Mouse (Mus musculus) cerebellum, adult 8-10 months (tissue): ENCODE measurements around the gene 1700001C19Rik.
A peak's percentile ranks its signal among the peaks of the same experiment; 100 is the strongest.

ENCODE experiments used
- DNase-seq: peaks from one replicate; pipeline ENCODE4 v3.0.0; 2022

The 1700001C19Rik gene

DNA sequence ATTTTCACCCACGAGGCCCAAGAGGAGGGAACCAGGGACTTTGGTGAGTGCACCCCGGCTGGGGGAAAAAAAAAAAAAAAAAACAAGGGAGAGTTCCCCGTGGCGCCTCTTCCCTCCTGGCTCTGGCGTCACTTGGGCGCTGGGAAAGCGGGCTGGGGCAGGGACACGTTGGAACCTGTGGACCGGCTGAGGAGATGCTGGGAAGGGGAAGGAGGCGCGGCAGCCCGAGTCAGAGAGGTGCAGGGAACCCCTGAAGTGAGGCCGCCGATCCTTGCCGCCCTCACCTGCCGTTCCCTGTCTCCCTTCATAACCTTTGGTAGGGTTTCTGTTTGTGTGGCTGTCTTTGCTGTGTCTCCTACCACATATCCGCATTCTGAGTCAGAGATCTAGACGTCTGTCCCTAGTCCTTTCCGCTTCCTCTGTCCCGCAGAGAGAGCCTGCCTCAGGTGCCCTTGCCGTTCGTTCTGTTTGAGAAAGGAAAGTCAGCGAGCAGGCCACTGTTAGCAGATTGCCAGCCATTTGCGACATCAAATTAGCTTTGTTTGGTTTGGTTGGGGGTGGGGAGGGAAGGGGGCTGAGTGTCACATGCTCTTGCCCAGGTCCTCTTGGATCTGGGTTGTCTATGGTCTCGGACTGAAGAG is at the start of gene 1700001C19Rik:
1700001C19Rik (minus strand) TSS at position 470 of the 641 bp plus-strand sequence.
- no peak for DNase-seq

DNA sequence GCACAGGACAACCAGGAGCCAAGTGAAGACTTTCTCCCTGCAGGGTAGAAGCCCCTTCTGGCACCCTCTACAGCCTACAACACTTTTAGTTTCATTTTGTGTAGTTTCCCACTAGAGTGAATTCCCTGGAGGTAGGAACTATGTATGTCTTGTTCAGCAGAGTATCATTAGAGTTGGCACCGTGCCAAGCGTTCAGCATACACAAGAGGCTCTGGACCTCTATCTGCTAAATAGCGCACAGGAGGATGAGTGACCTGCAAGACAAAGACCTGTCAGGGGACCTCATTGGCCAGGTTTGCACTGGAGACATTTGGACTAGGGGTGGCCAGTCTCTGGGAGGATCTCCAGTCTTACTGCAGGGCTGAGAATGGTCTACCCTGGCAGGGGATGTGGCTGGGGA is 48.6 kb upstream of the 1700001C19Rik start:
- DNase-seq: no peak

DNA sequence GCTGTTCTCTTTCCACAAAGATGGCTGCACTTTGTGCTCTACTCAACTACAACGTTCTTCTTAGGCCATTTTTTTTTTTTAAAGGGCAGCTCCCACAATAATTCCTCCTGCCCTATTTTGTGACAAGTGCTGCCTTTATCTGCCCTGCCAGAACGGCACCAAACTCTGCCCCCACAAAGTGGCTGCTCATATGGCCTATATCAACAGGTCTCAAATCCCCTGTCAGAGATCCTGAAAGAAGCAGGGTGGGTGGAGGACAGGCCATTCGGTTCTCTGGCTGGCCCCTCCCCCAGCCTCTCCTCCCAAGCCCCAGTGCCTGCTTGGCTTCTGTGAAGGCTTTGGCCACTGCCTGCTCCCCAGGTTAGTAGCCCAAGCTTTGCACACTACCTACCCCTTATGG is 47.8 kb upstream of the 1700001C19Rik start:
- DNase-seq: no peak

DNA sequence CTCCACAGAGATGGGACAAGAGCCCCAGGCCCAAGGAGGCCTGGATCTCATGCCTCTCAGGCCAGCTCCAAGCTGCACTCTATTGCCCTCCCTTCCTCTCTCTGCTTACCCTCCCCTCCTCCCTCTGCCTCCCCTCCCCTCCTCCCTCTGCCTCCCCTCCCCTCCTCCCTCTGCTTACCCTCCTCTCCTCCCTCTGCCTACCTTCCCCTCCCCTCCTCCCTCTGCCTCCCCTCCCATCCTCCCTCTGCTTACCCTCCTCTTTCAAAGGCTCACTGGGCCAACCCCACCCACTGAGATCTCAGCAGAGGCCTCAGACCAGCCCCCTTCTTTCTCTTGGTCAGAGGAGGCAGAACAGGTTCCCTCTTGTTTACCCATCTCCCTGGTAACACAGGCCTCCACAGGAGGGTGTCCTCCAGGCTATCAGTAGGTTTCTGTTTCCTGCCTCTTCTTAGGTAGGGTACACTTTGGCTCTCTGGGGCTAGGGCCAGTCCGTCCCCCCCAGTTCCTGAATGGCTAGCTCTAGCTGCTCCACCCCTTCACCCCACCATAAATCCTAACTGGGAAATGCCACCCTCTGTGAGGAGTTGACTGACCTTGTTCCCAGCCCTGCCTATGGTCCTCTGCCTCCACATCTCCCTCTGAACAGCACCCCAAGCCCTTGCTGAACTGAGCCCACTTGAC is 47.2 kb upstream of the 1700001C19Rik start:
- DNase-seq: no peak

DNA sequence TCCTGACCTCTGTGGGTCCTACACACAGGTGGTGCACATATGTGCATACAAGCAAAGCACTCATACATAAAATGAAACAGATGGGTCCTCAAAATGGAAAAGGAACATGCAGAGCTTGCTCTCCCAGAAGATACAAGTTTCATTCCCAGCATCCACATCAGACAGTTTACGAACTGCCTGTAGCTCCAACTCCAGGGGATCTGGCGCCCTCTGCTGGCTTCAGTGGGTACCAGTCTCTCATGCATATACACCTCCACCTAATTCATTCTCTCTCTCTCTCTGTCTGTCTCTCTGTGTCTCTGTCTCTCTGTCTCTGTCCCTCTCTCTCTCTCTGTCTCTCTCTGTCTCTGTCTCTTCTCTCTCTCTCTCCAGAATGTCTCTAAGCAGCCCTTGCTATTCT is 45.2 kb upstream of the 1700001C19Rik start:
- DNase-seq: no peak

DNA sequence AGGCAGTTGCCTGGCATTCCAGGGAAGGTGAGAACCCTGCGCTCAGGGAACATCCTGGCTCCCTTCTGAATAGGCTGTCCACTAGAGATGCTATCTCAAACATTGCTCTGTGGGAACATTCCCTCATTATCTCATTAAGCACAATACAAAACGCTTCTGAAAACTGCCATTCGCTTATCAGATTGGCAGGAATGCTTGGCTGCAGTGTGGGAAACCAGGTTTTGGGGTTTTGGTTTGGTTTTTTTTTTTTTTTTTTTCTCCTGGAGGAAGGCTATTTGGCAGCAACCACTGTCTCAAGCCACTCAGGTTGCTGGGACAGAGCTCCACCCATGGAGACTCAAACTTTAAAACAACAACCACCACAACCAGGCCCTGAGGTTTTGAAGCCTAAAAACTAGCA is 42.7 kb upstream of the 1700001C19Rik start:
- DNase-seq: no peak

DNA sequence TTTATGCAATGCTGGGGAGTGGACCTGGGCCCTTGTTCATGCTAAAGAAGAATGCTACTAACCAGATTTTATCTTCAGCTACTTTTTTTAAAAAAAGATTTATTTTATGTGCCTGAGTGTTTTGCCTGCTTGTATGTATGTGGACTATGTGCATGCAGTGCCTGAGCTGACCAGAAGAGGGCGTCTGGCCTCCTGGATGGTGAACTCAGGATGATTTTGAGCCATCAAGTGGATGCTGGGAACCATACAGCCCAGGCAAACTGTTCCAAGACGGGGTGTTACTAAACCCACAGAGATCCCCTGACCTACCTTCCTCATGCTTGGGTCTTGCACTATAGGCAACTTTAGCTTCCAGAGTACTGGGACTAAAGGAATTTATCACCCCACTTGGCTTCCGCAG is 38.5 kb upstream of the 1700001C19Rik start:
- DNase-seq: no peak

DNA sequence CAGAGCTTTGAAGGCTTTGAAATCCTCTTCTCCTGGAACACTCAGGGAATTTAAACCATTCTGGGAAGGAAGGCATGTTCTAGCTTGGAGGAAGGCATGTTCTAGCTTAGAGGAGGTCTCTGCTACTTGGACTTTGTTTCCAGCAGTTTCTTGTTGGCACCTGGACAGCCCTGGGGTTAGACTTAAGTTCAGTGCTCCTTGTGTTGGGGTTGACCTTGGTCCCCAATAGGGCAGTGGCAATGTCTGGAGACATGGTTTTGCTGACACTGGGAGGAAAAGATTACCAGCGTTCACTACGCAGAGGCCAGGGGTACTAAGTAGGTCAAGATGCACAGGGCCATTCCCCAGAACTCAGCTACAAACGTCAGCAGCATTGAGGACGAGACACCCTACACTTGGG is 38.0 kb upstream of the 1700001C19Rik start:
- DNase-seq: no peak

DNA sequence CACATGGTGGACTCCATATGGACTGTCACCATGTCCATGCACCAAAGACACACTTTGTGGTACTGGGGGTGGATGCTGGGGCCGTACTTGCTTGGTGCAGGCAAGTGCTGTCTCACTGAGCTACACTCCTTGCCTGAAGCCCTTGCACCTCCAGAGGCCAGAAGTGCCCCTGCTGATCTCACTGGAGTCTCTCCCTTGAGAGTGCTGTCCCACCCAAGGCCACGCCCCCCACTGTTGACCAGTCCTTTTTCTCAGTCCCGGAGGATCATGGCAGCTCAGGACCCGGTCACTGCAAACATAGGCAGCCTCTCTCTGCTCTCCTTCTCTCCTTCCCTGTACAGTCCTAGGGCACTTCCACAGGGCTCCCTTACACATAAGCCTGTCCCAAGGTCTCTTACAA is 37.1 kb upstream of the 1700001C19Rik start:
- DNase-seq: no peak

DNA sequence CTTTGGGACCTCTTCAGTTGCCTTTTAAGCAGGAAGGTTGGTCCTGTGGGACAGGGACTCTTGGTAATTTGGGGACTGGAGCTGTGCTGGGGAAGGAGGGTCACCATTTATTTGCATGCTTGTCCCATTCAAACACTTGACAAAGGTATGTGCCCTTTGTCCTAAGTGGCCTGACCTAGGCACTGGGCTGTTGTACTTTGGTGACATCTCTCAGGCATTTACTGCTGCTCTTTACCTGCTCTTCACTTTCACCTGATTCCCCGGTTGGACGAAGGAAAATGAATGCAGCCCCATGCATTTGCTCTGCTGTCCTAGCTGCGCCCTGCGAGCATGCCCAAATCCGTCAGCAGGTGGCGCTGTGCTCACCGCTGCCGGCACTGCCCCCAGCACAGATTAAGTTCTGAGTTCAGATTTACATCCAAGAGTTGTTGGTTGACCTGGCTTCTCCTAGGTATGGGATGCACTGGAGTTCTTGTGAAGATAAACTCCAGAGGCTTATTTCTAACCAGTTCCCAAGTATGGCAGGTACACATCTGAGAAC is 36.3 kb upstream of the 1700001C19Rik start:
- peak; percentile 28 for DNase-seq

DNA sequence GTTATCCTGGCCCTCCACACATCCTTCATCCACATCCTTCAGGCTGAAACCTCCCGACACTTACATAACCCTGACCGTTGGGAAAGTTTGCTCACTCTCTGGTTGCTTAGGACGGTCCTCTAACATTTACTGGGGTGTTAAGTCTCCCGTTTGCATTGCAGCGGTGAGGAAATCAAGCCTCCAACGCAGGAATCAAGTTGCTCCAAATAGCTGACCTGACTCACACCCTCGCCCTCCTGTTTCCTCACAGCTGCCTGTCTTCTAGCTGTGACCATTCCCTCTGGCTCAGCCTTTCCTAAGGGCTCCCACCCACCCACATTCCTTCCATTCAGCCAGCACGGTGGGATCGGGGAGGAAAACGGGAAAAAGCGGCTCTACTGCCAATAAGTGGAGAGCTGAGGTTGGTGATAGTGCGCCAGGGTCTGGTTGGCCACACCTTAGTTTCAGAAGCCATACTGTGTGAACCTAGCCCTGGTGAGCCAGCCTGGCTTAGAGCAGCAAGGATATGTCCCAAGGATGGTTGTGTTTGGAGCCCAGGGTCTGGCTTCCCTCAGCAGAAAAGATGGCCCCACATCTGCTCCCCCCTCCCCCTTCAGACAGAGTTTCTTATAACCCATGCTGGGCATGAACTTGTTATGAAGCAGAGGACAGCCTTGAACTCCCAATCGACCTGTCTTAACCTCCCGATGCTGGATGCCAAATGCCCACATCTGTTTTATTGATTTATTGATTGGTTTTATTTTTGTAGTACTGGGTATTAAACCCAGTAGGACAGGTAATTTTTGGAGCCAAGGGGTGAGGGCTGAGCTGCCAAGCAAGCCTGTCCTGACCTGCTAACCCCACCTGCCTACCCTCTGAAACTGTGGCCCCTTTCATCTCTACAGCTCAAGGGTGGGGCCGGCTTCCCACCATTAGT is 35.5 kb upstream of the 1700001C19Rik start:
- DNase-seq: no peak

DNA sequence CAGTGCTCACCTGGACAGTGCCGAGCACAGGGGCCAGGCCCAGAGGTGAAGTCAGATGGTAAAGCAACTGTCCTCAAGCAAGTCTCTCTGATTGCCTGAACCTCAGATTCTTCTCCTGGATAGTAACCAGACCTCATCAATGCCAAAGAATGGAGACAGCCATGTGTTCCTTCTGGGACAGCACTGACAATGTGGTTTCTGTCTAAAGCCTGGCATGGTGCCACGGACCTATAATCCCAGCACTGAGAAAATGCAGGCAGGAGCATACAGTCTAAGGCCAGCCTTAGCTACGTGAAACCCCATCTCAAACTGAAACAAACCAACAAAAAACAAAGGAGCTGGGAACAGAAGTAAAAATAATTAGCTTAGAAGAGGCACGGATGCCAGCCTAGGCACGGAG is 33.5 kb upstream of the 1700001C19Rik start:
- DNase-seq: peak; percentile 69

DNA sequence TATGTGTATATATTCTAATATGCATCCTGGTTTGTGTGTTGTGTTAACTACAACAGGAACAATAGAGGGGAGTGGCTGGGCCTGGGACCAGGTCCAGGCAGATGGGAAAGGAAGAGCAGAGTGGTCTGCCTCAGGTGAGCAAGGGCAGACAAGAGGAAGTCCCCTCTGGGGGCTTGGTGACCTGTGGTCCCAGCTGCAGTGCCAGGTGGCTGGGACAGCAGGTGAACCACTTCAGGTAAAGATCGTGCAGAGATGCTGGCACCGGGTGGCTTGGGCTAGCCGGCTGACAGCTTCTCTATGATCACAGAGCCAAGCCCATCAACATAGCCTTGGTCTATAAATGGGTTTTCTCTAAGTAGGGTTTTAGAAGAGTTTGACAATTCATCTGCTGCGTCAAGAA is 32.9 kb upstream of the 1700001C19Rik start:
- peak; percentile 66 for DNase-seq

DNA sequence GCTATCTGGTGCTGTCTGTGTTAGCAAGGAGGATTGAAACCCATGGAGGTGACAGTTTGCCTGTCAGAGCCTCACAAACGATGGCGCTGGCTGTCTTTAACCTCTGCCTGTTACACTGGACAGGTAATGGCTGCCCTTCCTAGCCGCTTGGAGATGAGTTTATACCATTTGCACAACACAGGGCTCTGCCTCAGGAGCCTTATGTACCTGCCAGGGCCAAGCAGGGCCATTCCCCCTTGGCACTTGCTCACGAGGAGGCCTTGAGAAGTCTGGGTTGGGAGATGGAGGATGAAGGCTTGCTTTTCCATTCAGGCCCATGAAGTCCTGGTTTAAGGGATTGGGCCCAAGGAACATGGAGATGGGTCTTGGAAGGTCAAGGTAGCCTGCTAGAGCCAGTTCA is 32.5 kb upstream of the 1700001C19Rik start:
- DNase-seq: peak; percentile 20

DNA sequence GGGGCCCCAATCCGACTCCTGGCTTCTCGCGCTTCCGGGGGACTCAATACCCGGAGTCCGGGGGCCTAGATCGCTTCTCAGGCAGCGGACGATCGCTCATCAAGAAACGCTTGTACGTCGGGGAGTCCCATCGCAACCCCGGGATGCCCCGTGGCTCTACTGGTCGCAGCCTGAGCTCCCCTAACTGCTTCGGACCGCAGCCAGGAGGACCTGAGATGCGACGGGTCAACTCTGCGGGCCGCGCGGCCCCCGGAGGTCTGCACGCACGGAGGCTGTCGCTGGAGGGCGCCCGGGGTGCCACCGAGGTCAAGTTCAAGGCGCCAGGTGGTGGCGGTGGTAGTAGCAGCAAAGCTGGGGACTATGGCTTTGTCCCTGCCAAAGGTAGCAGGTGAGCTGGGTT is 31.3 kb upstream of the 1700001C19Rik start:
- DNase-seq: no peak

DNA sequence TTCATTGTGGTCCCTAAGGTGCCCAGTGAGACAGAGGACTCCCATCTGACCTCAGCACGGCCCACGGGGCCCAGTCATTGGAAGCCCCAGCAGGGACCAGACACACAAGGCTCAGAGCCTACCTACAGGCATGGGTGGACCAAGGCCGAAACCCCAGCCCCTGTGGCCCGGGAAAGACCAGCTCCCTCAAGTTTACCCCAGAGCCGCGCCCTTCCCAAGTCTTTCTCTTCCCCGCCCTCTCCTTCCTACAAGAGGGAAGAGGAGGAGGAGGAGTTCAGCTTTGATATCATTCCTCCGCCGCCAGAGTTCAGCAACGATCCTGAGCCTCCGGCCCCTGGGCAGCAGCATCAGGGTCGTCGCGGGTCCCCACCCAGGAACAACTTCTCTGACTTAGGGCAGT is 30.9 kb upstream of the 1700001C19Rik start:
- no peak for DNase-seq

DNA sequence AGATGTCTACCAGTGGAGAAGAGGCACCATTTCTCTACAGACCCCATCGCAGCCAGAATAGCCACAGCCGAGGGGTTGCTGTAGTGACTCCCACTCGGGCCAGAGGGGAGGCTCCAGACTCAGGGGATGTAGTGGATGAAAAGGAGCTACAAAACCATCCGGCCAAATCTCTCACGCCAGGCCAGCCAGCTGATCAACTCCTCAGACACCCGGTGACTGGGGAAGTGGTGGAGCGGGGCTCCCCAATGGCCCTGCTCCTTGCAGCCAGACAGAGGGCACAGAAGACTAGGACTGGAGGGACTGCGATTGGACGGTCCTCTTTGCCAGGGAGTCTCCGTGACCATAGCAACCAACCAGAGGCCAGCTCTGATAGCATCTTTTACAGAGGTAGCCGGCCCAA is 30.5 kb upstream of the 1700001C19Rik start:
- no peak for DNase-seq

DNA sequence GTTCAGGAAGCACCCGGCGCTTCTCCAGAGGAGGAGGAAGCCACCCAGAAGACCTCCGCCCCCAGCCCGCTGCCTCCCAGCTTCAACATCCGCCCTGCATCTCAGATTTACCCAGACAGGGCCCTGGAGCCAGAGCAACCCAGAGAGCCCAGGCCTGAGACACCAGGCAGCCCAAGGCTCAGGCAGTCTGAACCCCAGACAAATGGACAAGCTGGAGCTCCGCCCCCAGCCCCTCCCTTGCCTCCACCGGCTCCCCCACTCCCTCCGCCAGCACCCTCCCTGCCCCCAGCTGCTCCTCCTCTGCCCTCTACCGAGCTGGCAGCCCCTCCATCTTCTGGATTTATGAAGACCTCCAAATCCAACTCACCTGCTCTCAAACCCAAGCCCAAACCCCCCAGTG is 29.1 kb upstream of the 1700001C19Rik start:
- DNase-seq: no peak

DNA sequence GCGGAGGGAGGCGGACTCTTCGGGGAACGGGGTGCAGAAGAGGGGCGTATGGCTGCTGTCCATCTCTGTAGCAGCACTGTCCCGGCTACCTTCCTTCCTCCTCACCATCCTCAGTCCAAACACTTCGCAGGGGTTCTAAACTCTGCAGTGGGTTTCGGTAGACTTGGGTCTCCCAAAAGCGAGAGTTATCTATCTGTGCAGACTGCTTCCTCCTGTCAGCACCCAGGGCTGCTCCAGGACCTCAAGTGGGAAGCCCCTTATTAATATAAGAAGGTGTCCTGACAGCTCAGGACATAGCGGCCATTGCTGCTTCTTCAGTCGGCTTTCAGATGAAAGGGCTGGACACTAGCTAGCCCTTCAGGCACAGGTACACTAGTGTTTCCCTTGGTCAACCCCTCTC is 27.8 kb upstream of the 1700001C19Rik start:
- DNase-seq: no peak

DNA sequence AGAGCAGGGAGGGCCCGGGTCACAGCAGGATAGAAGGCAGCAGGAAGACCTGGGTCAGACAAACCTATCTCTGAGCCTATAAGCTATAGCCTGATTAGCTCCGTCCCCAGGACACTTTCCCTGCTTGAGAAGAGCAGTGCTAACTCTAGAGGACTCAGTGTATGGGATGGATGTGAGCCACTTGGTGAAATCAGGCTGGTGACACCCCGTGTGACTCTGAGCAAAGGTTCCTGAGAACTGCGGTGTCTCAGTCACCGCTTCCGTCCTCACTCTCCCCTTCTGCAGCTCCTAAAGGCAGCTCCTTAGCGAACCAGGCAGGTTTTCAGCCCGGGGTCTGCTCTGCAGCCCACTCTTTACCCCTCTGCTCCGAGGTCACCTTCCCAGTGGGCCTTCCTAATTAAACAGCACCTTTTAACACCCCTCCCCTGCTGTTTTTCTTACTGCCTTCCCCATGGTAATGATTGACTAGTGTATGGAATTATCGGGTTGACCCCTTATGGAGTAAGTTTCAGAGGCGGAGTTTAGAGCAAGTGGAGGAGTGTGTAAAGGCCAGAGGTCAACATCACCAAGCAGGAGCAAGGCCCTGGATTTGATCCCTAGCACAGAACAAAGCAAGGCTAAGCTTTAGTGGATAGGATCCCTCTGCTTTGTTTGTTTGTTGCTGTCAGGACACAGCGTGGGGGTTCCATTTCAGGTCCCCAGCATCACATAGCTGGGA is 27.2 kb upstream of the 1700001C19Rik start:
- DNase-seq: no peak

DNA sequence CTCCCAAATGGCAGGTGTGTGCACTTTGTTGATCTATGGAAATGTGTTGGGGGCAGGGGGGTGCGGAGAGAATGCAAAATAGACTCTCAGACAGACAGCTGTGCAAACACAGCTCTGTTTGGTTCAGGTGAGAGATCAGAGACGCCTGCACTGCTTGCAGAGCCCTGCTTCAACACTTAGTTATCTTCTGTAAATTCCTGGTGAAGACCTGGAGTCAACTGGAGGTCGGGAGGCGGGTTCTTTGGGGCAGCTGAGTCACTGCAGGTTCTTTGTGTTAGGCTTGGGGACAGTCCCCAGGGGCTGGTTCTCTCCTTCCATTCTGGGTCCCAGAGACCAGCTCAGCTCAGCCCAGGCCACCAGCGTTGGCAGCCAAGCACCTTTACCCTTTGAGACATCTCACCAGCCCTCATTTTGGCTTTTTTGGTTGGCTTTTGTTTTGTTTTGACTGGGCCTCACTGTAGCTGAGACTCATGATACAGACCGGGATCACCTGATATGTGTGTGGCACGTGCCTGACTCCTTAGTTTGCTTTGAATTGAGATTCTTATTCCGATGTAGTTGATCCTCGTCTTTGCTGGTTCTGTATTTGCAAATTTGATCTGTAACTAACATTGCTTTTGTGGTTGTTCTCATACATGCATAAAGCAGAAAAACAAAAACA is 25.7 kb upstream of the 1700001C19Rik start:
- no peak for DNase-seq

DNA sequence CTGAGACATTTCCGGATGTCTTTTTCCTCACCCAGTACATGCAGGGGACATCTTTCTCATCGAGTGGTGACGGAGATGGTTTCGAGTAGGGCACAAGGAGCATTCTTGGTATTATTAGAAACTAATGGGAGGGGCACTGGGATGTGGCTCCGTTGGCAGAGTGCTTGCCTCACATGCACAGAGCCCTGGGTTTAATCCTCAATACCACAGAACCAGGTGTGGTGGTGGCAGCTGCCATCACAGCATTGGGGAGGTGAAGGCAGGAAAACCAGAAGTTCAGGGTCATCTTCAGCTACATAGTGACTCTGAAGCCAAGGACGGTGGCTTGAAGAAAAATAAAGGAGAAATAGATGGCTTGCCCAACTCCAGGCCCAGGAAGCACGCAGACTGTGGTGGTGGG is 25.0 kb upstream of the 1700001C19Rik start:
- DNase-seq: no peak
